Mouse (Mus musculus): Measurements from ENCODE around the gene Tigd2.

- TF ChIP-seq CTCF (conservative IDR thresholded peaks at IDR 0.05; ENCODE audit: low read length) (no peak), POU5F1 (IDR thresholded peaks at IDR 0.05; ENCODE audit: borderline replicate concordance, low read length) (no peak), NANOG (IDR thresholded peaks at IDR 0.05; ENCODE audit: borderline replicate concordance, low read length) (no peak)
Observed at GRCm38 (mm10) chr6:59250536-59250935, 41.9 kb downstream of the Tigd2 start.

Data from E14TG2a.4 (cell line).